Mouse (Mus musculus) thymus, adult 18-20 months (tissue): ENCODE results near the gene Cyp2j8.
"Not testable (repeated sequence)": the region's sequence is repeated elsewhere in the genome, so short reads cannot be mapped to it uniquely, and the experiment has no call there.

Experiments used
- DNase-seq, 2 experiments: peaks; one replicate each; pipeline ENCODE4 v3.0.0; 2022; ENCODE audit warnings: mixed read lengths in 2 of 2

The Cyp2j8 gene

GRCm38 (mm10) chr4:96507286-96507685, at the start of gene Cyp2j8:
Cyp2j8 (minus strand) TSS chr4:96507386.
- no peak for DNase-seq

- peak in 1 of 2 experiments; percentile 1 for DNase-seq
Observed at GRCm38 (mm10) chr4:96553133-96553819, 46.1 kb upstream of the Cyp2j8 start, which contains the start of gene Cyp2j6. Cyp2j6 (minus strand) TSS chr4:96553661.

- no peak for DNase-seq
Observed at GRCm38 (mm10) chr4:96551619-96552018, 44.4 kb upstream of the Cyp2j8 start.

GRCm38 (mm10) chr4:96545976-96546375, 38.8 kb upstream of the Cyp2j8 start:
- no peak for DNase-seq

- DNase-seq = no peak
Observed at GRCm38 (mm10) chr4:96525772-96526171, 18.6 kb upstream of the Cyp2j8 start.

- DNase-seq = no peak
Observed at GRCm38 (mm10) chr4:96522256-96522655, 15.1 kb upstream of the Cyp2j8 start.

GRCm38 (mm10) chr4:96510083-96510482, 2.9 kb upstream of the Cyp2j8 start:
- DNase-seq = no peak

- not testable (repeated sequence) for DNase-seq
Observed at GRCm38 (mm10) chr4:96463311-96464060, 43.7 kb downstream of the Cyp2j8 start.
